Comparison of ENCODE assay signal across 1 mouse cellular context in genomic region chr7:25627431-25628322, GRCm38 (mm10).
TF ChIP-seq lines count a peak whose summit lies in the region.

No protein-coding gene starts in this region.

TF ChIP-seq in MEL, 35 proteins besides CTCF, POLR2A, EP300 and RAD21 (continued from another document):
- no peak for TF ChIP-seq TBP (IDR thresholded peaks at IDR 0.05; ENCODE audit: low read depth, low read length)
